Mouse (Mus musculus) MEL (cell line): ENCODE results near the gene Rnf130. TPM values are rescaled to one million over a fixed set of nuclear protein-coding genes. Genes with fewer than 3 reads are reported as not detected.

Source experiments
- DNase-seq: peaks from one replicate; pipeline ENCODE4 v3.0.0; 2011; ENCODE audit warnings: low read depth, low spot score
- H3K27ac ChIP-seq: 2 replicates; pipeline ENCODE4 v1.5.1; 2012; ENCODE audit warnings: low read depth, mild to moderate bottlenecking, control low read depth, low read length, moderate library complexity; ENCODE audit not compliant: control insufficient read depth
- H3K27me3 ChIP-seq, 2 experiments: fragments of 150-350 bp in 1 of 2; sonication (generic) in 1 of 2; 2 replicates each; pipeline ENCODE4 v1.6.1; 2012; ENCODE audit warnings: low read length in 2 of 2, mild to moderate bottlenecking in 2 of 2, improper control_type of control experiment in 1 of 2, moderate library complexity in 1 of 2; ENCODE audit not compliant: insufficient read depth in 2 of 2, control insufficient read depth in 1 of 2
- H3K36me3 ChIP-seq, 2 experiments: 2 replicates each; pipeline ENCODE4 v1.6.1; 2012 to 2014; ENCODE audit warnings: low read length in 2 of 2, improper control_type of control experiment in 1 of 2, inconsistent platforms in 1 of 2, mild to moderate bottlenecking in 1 of 2; ENCODE audit not compliant: insufficient read depth in 2 of 2, control insufficient read depth in 1 of 2
- H3K4me1 ChIP-seq, 2 experiments: fragments of 150-350 bp in 1 of 2; sonication (generic) in 1 of 2; 2 replicates each; pipeline ENCODE4 v1.6.1; 2012; ENCODE audit warnings: low read length in 2 of 2, improper control_type of control experiment in 1 of 2, mild to moderate bottlenecking in 1 of 2; ENCODE audit not compliant: insufficient read depth in 2 of 2, control insufficient read depth in 1 of 2
- H3K4me3 ChIP-seq, 2 experiments: fragments of 150-350 bp in 1 of 2; sonication (generic) in 1 of 2; 2 replicates each; pipeline ENCODE4 v1.5.1; 2012; ENCODE audit warnings: low read depth in 2 of 2, low read length in 2 of 2, mild to moderate bottlenecking in 2 of 2, moderate library complexity in 2 of 2, control low read depth in 1 of 2, improper control_type of control experiment in 1 of 2; ENCODE audit not compliant: control insufficient read depth in 1 of 2, insufficient read depth in 1 of 2
- H3K79me2 ChIP-seq: 2 replicates; pipeline ENCODE4 v1.6.1; 2012; ENCODE audit warnings: mild to moderate bottlenecking, low read length, moderate library complexity; ENCODE audit not compliant: control insufficient read depth, poor library complexity, insufficient read depth
- H3K9ac ChIP-seq: 2 replicates; pipeline ENCODE4 v1.6.1; 2012; ENCODE audit warnings: low read depth, mild to moderate bottlenecking, control low read depth, low read length, moderate library complexity; ENCODE audit not compliant: control insufficient read depth, poor library complexity, severe bottlenecking
- H3K9me3 ChIP-seq: fragments of 150-350 bp; sonication (generic); replicated peaks from 2 replicates; pipeline ENCODE4 v1.6.1; 2012; ENCODE audit warnings: mild to moderate bottlenecking, low read length, improper control_type of control experiment, moderate library complexity; ENCODE audit not compliant: insufficient read depth
- BHLHE40 ChIP-seq: IDR thresholded peaks from 2 replicates; pipeline ENCODE4 v1.6.1; 2012; ENCODE audit warnings: low read depth, mild to moderate bottlenecking, inconsistent platforms, low read length, improper control_type of control experiment, borderline replicate concordance
- CHD2 ChIP-seq: IDR thresholded peaks from 2 replicates; pipeline ENCODE4 v1.6.1; 2011; ENCODE audit warnings: low read length, improper control_type of control experiment
- CTCF ChIP-seq, 3 experiments: IDR thresholded peaks in 2 of 3; conservative IDR thresholded peaks in 1 of 3; 2 replicates each; pipeline ENCODE4 v1.5.1; 2011 to 2012; ENCODE audit warnings: low read length in 3 of 3, low read depth in 2 of 3, mild to moderate bottlenecking in 2 of 3, improper control_type of control experiment in 1 of 3, inconsistent platforms in 1 of 3, mixed read lengths in 1 of 3, moderate library complexity in 1 of 3; ENCODE audit not compliant: control insufficient read depth in 1 of 3, insufficient read depth in 1 of 3, poor library complexity in 1 of 3, severe bottlenecking in 1 of 3
- E2F4 ChIP-seq: IDR thresholded peaks from 2 replicates; pipeline ENCODE4 v1.6.1; 2011; ENCODE audit warnings: low read depth, low read length, improper control_type of control experiment, borderline replicate concordance
- ELF1 ChIP-seq: IDR thresholded peaks from 2 replicates; pipeline ENCODE4 v1.6.1; 2014; ENCODE audit warnings: low read depth, mild to moderate bottlenecking, inconsistent platforms, low read length, improper control_type of control experiment, moderate library complexity
- EP300 ChIP-seq, 2 experiments: IDR thresholded peaks; 2 replicates each; pipeline ENCODE4 v1.6.1; 2011; ENCODE audit warnings: improper control_type of control experiment in 2 of 2, low read length in 2 of 2, low read depth in 1 of 2, mild to moderate bottlenecking in 1 of 2
- ETS1 ChIP-seq: IDR thresholded peaks from 2 replicates; pipeline ENCODE4 v1.6.1; 2012; ENCODE audit warnings: low read depth, mild to moderate bottlenecking, inconsistent platforms, low read length, improper control_type of control experiment, moderate library complexity
- GABPA ChIP-seq: IDR thresholded peaks from 2 replicates; pipeline ENCODE4 v1.6.1; 2012; ENCODE audit warnings: low read depth, mild to moderate bottlenecking, inconsistent platforms, low read length, improper control_type of control experiment, moderate library complexity
- GATA1 ChIP-seq: IDR thresholded peaks from 2 replicates; pipeline ENCODE4 v1.6.1; 2011; ENCODE audit warnings: low read depth, low read length, improper control_type of control experiment
- JUND ChIP-seq: IDR thresholded peaks from 2 replicates; pipeline ENCODE4 v1.6.1; 2011; ENCODE audit warnings: low read depth, mild to moderate bottlenecking, improper control_type of control experiment, low read length
- MYB ChIP-seq: IDR thresholded peaks from 2 replicates; pipeline ENCODE4 v1.6.1; 2011; ENCODE audit warnings: mild to moderate bottlenecking, low read depth, low read length, improper control_type of control experiment
- MYC ChIP-seq: IDR thresholded peaks from 2 replicates; pipeline ENCODE4 v1.6.1; 2011; ENCODE audit warnings: low read depth, mild to moderate bottlenecking, low read length, improper control_type of control experiment, moderate library complexity
- SIN3A ChIP-seq: IDR thresholded peaks from 2 replicates; pipeline ENCODE4 v1.6.1; 2012; ENCODE audit warnings: low read length, improper control_type of control experiment, inconsistent platforms
- UBTF ChIP-seq: IDR thresholded peaks from 2 replicates; pipeline ENCODE4 v1.6.1; 2012; ENCODE audit warnings: low read depth, mild to moderate bottlenecking, inconsistent platforms, low read length, improper control_type of control experiment, moderate library complexity, borderline replicate concordance; ENCODE audit not compliant: insufficient read depth
- USF1 ChIP-seq: IDR thresholded peaks from 2 replicates; pipeline ENCODE4 v1.6.1; 2014; ENCODE audit warnings: low read depth, mild to moderate bottlenecking, inconsistent platforms, low read length, improper control_type of control experiment, moderate library complexity
- ZC3H11A ChIP-seq: IDR thresholded peaks from 2 replicates; pipeline ENCODE4 v1.6.1; 2012; ENCODE audit warnings: low read depth, mild to moderate bottlenecking, inconsistent platforms, low read length, improper control_type of control experiment
- ZKSCAN1 ChIP-seq: IDR thresholded peaks from 2 replicates; pipeline ENCODE4 v1.6.1; 2012; ENCODE audit warnings: low read depth, mild to moderate bottlenecking, inconsistent platforms, low read length, improper control_type of control experiment, moderate library complexity
- polyA plus RNA-seq, 2 experiments: library from polyadenylated mRNA; stranded (reverse) in 1 of 2; unstranded in 1 of 2; fragments of >175 nt in 1 of 2; fragments of >200 nt in 1 of 2; gene quantifications; 2 replicates each; pipeline versions ENCODE4 v1.2.1 to v1.2.4; 2012; ENCODE audit warnings: low replicate concordance in 2 of 2, low read depth in 1 of 2; ENCODE audit not compliant: insufficient read length in 2 of 2, insufficient read depth in 1 of 2, missing spikeins in 1 of 2
- total RNA-seq: library from RNA; depleted of rRNA; stranded (reverse); fragments of 300-350 nt; gene quantifications from 2 replicates; pipeline ENCODE4 v1.2.3, GENCODE M21; 2012

Gene Rnf130
- total and polyA plus RNA-seq, 3 experiments: 59.5 to 507 (median 78.2) TPM

DNA sequence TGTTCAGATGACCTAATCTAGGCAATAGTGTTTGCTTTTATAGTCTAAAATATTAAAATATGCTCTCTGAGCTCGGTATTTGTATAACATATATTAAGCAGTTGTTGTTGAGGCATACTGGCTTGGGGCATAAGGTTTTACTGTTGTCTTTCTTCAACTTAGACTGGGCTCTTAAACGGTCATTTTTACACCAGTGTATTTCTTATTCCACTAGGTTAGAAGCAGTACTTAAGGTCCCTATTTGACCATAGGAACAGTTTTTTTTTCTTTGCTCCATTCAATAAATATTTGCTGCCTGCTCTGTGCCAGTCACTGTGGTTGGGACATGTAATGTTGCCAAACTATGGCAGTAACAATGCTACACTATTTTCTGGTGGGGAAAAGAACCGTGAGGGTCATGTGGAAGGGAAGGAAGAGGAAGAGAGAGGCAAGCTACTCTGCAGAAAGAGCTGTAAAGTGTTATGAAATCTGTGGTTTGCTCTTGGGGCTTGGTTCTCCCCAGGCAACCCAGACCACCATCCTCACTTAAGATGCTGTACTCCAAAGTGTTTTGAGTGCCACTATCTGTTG lies 1.5 kb downstream of the Rnf130 start (continued):
- TF ChIP-seq MYB (no peak), SIN3A (peak; percentile 41)

DNA sequence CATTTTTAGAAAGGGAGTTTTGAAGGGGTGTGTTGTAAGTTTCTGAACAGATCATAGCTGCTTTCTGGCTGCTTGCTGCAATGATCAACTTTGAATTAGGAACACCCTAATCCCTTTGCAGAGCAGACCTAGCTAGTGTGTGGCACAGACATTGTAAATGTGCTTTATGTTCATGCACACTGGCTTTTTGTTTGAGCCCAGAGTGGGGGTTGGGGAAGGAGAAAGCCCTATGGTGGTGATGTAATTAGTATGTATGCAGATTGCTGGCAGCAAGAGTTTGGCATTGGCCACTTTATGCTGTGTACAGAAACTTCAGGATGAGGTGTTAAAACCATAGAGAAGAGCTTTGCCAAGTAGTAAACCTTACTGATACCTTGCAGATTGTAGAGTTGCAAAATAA lies 3.3 kb downstream of the Rnf130 start:
- no peak for DNase-seq
- Histone ChIP-seq H3K79me2 (peaks cover 44% of the 10 kb centered on the region), H3K36me3 (peaks cover 0 to 48% of the 10 kb centered on the region in 2 experiments; a peak in 3 of 4 replicates), H3K27me3 (no peaks in the 10 kb centered on the region), H3K9ac (no peak overlapping the region), H3K27ac (no peak overlapping the region), H3K4me3 (no peak overlapping the region), H3K9me3 (no peaks in the 10 kb centered on the region), H3K4me1 (peaks cover 21 to 22% of the 10 kb centered on the region in 2 experiments)
- TF ChIP-seq CTCF (IDR thresholded peaks at IDR 0.05 in 2 of 3, conservative IDR thresholded peaks at IDR 0.05 in 1 of 3; ENCODE audit: control insufficient read depth in 1 of 3, insufficient read depth in 1 of 3, low read depth in 2 of 3, low read length in 3 of 3, poor library complexity in 1 of 3, severe bottlenecking in 1 of 3) (no peak), GABPA (no peak), CHD2 (no peak), ELF1 (no peak), ZKSCAN1 (no peak), MYC (no peak), JUND (no peak), BHLHE40 (no peak), E2F4 (no peak), UBTF (no peak), ZC3H11A (no peak), SIN3A (no peak), ETS1 (no peak)

DNA sequence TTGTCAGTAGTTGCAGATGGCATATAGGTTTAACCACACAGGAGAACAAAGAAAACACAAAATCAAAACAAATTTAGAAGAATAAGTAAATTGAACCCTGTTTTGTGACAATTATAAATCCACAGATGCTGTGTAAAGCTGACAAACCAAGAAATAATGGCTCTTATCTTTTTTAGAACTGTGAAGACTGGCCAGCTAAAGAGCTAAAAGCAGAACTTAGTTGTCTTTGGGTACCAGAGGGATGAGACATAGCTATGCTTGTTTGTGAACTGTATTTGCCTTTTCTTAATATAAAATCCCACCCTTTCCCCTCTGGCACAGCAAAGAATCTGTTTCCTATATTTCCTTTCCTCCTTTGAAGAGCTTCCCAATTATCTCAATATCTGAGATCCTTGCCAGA lies 9.0 kb downstream of the Rnf130 start:
- Histone ChIP-seq H3K9me3 (no peaks in the 10 kb centered on the region), H3K27ac (no peak overlapping the region), H3K36me3 (peaks cover 0 to 59% of the 10 kb centered on the region in 2 experiments; a peak in 2 of 4 replicates), H3K9ac (no peak overlapping the region), H3K27me3 (no peaks in the 10 kb centered on the region), H3K4me3 (no peak overlapping the region), H3K79me2 (peaks cover 19% of the 10 kb centered on the region), H3K4me1 (peaks cover 30 to 32% of the 10 kb centered on the region in 2 experiments)
- peak; percentile 70 for DNase-seq
- TF ChIP-seq UBTF (no peak), GATA1 (peak; percentile 77), ETS1 (no peak), EP300 (IDR thresholded peaks at IDR 0.05; ENCODE audit: low read depth in 1 of 2, low read length in 2 of 2) (peak in 1 of 2 experiments; percentile 69; a peak in 2 of 4 replicates), USF1 (no peak)
